Mouse (Mus musculus) lung, postnatal 14 days (tissue): Measurements from ENCODE around the gene 1700025G04Rik.

ENCODE experiments used
- DNase-seq: peaks from one replicate; pipeline ENCODE4 v3.0.0; 2021

1700025G04Rik gene

DNA sequence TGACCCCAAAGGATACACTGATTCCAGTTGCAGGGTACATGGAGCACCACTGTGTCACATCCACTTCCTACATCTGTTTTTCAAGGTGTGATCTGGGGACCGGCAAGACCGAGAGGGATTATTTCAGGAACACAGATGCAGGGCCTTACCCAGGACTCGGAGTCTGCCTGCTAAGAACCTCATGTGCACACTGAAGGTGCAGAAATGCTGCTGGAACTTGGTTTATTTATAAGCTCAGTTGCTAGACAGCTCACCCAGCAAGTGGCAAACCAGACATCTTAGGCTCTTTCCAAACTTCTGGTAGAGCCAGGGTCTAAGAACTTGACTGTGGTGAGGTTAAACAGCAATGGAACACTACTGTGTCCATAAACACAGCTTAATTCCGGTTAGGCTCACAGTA lies 61.2 kb downstream of the 1700025G04Rik start:
- DNase-seq: no peak

DNA sequence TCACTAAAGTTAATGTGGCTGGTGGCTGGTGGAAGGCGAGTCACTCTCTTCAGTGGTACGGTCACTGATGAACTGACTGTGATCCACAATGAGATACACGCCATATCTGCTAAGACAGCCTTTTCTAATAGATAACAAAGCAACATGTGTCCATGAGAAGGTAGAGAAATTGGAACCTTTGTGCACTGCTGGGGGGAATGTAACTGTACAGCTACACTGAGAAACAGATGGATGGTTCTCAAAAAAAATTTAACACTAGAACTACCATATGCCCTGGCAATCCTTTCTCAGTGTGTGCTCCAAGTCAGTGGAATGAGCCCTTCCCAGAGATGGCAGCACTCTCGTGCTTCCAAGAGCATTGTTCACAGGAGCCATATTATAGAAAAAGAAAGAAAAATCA lies 63.2 kb downstream of the 1700025G04Rik start:
- DNase-seq: no peak

DNA sequence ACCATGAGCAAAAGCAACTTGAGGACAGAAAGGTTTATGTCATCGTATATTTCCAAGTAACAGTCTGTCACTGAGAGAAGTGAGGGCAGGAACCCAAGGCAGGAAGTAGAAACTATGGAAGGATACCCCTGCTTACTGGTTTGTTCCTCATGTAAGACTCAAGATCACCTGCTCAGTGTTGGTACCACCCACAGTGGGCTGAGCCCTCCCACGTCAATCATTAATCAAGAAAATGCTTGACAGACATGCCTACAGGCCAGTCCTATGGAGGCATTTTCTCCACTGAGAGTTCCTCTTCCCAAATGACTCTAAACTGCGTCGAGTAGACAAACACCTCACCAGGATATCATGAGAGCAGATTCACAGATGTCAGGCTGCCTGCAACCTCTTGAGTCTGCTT lies 64.6 kb downstream of the 1700025G04Rik start:
- no peak for DNase-seq

DNA sequence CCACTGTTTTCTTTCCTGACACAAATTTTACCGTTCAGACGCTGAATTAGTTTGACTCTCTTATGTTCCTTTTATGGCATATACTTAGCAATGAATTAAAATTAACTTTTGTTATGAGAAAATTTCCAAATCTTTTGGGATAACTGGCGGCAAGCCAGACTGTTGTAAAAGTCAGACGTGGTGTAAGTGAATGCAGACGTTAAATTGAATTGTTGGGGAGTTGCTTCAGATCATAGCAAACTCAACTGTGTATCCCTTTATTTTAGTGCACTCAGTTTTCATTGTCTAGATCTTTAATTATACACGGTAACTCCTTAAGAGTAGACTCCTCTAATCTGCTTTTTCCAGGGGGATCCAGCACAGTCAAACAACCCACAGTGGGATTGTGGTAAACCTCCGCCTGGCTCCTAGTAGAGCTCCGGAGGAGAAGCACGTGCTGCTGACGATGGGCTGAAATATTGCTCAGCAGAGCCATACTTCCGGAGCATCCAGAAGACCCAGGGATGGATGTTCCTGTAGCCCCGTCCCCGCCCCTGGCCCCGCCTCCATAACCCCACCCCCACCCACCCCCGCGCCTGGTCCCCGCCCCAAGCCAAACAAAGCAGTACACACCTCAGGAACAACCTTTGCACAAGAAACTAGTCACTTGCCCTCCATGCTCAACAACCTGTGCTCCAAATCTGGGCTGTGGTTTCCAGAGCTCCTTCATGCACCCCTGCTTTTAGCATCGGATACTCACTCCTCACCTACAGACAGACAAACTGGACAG lies 65.7 kb downstream of the 1700025G04Rik start:
- DNase-seq: no peak

DNA sequence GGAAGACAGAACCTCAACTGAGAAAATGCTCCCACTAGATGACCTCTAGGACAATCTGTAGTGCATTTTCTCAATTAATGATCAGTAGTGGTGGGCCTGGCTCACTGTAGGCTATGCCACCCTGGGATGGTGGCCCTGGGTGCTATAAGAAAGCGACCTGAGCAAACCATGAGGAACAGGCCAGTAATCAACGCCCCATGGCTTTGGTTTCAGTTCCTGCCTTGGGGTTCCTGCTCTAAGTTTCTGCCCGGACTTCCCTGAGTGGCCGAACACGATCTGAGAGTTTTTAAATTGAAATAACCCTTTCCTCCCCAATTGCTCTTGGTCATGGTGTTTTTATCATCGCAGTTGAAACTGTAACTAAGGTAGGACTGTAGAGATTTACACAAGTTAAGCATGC lies 69.1 kb downstream of the 1700025G04Rik start:
- DNase-seq: no peak

DNA sequence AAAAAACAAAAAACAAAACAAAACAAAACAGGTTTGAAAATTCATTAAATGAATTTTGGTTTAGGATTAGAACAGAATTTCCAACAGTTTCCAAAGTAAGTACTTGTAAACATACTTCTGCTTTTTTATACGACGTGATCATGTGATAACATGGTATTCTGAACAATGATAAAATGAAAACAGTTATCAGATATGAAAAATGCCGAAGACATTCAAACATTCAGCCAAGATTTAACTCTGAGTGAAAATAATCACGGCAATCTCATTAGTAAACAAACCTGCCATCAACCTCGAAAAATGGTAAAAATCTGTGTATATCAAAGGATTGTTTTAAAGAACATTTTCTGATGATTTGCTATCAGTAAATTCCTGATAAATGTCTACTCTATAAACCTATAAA lies 69.9 kb downstream of the 1700025G04Rik start:
- no peak for DNase-seq

DNA sequence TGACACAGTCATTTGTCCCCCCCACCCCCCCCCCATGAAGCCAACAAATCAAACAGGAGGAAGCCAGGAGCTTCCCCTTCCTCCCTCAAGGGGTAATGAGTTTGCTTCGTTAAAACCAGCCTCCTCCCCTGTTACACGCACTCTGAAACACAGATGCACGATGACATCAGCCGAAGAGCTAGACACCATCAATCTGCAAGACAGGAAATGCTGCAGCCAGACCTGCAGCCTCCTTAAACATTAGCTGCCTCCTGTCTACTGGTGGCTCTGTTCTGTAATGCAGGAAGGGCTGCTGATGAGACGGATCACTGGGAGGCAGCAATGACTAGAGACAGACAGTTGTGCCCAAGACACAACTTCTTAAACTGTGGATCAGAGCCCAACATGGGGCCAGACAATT lies 70.7 kb downstream of the 1700025G04Rik start:
- peak; percentile 5 for DNase-seq

DNA sequence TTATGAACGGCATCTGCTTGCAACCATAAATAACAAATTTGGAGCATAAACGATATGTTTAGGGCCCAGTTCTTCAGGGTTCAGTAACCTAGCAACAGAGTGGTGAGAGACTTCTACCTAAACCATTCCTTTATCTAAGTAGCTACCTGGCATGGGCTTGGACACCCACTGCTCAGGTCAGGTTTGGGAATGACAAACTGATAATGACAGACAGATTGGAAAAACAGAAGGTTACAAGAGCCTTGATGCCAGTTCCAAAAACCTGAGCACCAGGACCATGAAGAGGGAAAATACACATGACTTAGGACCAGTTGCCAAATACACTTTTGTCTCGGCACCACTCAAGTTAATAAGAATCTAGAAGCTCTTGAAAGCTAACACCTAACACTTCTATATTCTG lies 71.6 kb downstream of the 1700025G04Rik start:
- DNase-seq: no peak

DNA sequence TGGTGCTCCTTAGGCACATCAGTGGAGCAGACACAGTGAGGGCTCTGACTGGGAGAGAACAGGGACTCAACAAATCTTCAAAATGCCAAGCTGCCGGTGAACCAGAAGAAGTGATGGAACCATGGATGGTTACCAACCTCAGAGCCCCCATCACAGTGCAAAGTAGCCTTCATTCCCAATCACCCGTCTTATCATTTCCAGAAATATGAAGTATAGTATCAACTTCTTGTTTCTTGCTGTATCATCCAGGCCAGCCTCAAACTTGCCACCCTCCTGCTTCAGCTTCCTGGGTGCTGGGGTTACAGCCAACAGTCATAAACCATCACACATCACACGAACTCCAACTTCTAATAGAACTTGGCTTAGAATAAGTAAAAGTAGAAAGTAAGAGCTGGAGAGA lies 73.3 kb downstream of the 1700025G04Rik start:
- DNase-seq: no peak

DNA sequence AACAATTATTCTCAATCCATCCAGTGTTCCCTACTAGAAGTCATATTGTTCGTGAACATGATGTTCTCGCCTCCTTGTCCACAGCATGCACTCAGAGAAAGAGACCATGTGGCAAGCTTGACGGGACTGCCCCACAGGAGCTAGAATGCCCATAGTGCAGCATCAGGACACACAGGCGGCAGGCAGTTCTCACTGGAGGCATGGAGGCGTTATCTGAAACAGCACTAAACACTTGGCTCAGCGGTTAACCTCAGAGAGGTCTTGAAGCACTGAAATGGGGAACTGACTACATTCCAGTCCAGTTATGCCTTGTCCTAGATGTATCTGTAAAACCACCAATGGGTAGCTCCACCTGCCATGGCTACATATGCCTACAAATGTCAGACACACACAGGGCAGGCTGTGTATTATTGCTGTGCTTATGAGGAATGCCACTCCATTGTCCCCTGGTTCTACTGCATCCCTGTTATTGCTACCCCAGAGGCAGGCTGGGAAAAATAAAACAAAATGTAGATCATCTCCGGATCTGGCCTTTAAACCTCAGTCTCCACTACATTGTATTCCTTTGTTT lies 74.3 kb downstream of the 1700025G04Rik start:
- DNase-seq: no peak

DNA sequence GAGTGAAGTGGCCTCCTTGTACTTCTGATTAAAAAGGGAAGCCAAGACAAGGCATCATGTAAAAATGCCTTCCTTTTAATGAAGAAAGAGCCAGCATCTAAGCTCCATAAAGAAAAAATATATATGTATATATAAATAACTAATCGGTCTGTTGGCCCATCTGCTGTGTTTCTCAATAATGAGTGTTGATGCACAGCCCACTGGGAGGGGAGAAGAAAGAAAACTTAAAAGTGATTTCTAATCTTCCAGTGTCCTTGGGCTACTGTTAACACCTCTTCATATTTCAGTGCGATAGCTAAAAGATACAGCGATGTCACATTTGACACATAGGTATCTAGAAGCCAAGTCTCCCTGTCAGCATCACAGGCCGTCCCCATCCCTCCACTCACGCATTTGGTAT lies 78.2 kb downstream of the 1700025G04Rik start:
- no peak for DNase-seq

DNA sequence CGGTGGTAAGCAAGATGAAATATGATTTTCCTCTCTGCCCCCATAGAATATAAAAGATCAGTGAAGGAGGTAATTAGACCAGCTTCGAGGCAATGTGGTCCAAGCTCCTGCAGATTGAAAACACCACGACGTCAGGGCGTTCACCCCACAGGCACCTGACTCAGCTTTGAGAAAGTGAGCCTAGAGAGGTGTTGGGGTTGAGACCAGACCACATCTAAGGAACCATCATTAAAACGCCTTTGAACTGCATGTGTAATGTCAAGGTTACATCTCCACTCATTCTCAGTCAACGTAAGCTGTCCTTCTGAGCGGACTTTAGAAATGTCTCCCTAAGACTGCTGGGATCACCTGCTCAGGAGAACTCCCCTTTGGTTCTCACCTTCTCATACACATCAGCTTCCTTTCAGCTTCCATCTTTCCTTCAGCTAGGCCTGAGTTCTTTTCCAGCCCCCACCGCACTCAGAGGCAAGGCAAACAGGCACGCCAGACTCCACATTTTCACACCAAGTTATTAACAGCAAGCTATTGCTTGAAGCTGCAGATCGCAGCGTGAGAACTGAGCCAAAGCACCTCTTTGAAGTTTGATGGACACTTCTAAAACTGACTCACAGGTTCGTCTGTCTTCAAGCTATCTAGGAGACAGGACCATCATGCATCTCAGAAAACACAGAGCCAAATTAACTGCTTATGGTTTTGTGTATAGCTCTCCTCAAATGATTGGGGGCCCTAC lies 79.5 kb downstream of the 1700025G04Rik start:
- no peak for DNase-seq

DNA sequence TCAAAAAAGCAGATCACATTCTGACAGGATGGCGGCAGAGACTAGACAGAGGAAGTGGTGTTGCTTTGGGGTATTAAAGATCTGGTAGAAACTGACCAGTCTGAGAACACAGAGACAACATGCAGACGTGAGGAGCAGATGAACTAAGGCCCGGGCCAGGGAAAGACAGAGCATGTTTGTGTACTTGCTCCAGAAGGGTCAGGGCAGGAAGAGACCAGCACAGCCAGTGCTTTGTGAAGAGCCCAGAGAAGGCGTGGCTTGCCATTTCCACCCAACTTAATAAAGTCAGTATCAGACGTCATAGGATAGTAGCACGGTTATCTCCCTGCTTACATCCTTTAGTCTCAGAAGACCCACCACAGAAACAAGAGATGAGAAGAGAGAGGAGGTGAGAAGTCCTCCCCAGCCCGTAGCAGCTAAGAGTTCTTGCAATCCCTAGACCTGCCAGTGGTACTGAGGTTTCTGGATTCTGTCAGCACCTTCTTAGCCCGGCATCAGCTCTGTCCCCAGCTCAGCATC lies 81.4 kb downstream of the 1700025G04Rik start:
- no peak for DNase-seq

DNA sequence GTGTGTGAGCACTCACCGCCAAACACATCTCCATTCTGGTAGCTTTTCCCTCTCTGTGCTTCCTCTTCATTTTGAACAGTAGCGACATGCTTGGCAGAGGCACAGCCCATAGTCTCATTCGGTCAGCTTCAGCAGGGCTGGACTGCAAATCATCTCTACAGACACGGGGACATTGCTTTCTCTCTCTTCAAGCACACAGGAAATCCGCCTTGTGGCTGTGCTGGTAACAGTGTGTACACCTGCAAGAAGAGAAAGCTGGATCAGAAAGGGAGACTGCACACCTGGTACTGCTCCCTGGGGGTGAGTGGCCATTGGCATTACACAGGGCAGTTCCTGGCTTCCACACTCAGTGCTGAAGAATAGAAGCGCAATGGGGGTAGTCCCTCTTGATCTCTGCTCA lies 83.4 kb downstream of the 1700025G04Rik start:
- no peak for DNase-seq

DNA sequence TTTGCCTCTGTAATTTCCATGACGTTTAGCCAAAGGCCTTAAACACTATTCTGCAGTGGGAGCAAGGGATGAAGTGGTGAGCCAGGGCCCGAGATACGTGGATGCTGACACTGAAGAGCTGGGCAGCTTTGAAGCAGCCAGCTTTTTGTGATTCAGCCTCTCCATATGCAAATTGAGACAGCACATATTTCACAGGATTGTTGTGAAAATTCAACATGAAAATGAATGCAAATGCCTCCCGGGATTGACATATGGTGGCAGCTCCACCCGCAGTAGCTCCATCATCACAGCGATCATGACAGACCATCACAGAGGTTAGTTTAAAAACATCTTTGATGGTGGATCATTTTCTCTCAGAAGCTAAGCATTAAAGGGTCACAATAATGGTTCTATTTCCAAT lies 85.4 kb downstream of the 1700025G04Rik start:
- no peak for DNase-seq

DNA sequence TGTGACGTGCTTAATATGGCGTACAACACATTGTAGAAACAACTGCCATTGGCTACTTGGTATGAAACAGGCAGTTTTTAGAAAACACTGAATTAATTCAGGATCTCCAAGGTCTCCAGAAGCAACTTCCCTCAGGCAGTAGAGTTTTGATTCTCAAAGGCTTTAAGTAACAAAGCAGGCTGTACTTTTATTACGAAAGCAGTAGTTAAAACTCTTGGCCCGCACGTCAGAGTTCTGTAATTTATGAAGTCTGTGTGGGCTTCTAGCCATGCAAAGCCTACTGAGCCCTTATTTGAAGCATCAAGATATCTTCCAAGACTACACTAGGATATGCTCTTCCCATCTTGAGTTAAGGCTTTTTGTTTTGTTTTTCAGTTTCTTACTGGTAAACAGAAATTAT lies 89.5 kb downstream of the 1700025G04Rik start:
- no peak for DNase-seq

DNA sequence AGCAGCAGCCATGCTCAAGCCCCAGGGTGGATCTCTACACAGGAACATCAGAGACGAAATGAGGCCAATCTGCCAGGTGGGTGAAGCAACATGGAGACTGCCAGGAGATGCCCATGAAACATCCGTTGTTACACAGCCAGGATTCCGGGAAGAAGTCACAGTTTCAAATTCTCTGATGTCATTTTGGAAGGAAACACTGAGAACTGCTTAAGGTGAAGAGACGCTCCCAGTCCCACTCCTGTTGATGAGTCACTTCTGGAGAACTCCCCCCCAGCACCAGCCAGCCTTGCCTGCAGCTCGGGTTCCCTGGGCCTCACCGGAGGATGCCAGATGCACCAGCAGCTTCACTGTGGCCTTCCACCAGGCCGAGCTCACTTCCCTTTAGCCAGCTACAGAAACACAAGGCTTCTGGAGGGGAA lies 90.5 kb downstream of the 1700025G04Rik start:
- DNase-seq: no peak

DNA sequence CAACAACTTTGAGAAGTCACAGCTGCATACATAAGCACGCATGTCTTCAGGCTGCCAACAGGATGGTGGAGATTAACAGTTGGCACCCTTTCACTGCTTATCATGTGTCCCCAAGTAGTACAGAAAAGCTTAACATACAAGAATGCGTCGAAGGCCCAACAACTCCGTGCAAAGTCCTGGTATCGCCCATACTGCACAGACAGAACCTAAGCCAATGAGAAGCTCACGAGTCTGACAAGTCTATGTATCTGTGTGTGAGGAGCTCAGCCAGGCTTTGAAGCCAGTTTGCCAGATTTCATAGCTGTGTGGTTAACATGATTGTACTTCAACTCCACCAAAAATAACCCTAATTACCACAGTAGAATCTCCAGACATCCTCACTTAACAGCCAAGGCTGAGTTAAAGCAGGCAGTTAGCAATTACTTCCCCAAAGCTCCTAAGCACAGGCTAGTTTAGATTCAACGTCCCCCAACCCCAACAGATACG lies 91.2 kb downstream of the 1700025G04Rik start:
- DNase-seq: no peak

DNA sequence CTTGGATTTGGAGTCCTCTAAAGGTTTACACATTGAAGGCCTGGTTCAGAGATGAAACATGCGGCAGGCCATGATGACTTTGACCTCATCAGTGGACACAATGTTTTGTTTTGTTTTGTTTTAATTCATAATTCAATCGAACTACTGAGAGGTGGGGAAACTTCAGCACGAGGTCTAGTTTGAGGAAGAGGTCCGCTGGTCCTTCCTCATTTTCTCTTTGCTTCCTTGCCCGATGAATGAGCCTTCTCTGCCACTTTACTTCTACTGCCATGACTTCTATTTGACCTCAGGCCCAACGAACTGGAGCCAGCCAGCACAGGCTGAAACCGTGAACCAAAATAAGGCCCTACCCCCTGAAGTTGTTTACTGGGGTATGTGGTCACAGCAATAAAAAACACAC lies 92.3 kb downstream of the 1700025G04Rik start:
- no peak for DNase-seq

DNA sequence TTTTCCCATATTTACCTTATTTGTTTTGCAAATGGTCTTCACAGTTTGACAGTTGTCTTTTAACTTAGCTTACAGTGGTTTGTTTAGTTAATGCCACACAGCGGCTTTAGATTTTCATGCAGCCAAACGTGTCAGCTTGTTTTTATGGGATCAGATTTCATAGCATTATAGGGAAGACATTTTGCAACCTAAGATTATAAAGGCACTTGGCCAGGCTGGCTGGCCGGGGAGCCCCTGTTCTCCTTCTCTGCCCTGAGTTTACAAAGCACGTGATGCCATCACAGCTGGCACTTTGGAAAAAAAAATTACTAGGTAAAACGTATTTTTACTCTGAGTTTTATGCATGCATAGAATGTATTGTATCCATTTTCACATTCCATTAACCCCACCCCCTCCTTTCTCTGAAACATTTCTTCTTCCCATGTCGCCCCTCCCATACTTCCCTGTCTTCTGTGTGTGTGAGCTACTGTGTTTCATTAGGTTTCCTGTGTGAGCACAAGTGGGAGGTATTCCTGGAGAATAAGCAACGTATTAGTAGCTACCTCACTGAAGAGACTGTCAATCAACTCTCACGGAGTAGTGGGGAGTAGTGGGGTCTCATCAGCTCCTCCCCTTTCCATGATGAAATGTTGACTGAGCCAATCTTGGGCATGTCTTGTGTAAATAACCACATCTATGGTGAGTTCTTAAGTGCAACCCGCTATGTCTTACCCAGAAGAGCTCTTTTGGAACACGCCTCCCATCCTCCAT lies 93.8 kb downstream of the 1700025G04Rik start:
- DNase-seq: no peak

DNA sequence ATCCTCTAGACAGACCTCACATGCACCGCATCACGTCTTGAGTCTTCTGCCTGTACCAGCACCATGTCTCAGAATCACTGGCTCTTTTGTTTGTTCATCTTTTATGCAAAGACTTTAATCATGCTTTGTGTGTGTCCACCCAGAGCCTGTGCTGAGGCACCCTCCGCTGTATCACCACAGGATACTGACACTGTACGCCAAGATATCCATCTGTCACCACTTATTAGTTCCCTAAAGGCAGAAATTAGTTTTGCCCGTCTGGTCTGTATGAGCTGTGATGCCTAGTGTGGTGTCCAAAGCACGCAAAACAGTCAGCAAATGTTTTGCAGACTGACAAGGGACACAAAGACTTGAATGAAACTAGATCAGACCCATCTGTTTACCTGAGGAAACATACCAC lies 95.7 kb downstream of the 1700025G04Rik start:
- DNase-seq: no peak

DNA sequence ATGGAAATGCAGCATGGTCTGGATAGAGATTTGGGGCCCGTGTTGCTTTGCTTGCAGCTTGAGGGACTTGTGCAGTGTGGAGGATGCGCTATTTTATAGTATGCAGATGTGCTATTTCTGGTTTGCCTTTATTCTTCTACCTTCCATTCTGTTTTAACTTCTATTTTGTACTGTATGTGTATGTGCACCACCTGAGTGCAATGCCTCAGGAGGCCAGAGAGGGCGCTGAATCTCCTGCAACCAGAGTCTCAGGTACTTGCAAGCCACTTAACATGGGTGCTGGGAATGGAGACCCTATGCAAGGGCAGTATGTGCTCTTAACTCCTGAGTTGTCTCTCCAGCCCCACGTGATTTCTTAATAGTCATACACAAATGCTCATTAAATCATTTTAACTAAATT lies 98.4 kb downstream of the 1700025G04Rik start:
- DNase-seq: no peak

DNA sequence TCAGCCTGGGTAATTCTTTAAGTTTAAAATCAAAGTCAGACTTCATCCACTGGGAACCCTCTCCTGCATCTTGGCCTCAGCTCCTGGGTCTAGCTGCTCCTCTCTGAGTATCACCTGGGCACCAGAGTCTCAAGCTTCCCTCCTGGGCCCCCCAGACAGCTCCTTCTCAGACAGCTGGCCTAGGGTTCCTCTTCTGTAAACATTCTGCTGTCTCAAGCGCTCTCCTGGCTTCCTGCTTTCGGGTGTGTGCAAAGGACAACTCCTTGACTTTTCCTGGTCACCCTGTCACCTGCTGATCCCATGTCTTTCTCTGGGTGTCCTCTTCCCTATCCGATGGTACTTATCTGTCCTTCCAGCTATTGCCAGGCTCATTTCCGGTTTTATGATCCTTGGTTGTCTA lies 99.3 kb downstream of the 1700025G04Rik start:
- no peak for DNase-seq
